8 mouse cellular contexts compared by ENCODE assay signal in genomic region chr12:83268504-83268922, GRCm38 (mm10).
DNase-seq lines count a peak whose midpoint lies in the region; ATAC-seq lines count a peak whose summit lies in the region.

No protein-coding gene starts in this region.

- H3K4me1 ChIP-seq in heart, embryonic 14.5 days (ENCODE audit: control insufficient read depth in 2 of 2, insufficient read depth in 2 of 2, low read length in 2 of 2) = peaks cover 14 to 17% of the 10 kb centered on the region in 2 experiments

- H3K4me3 ChIP-seq in heart, embryonic 14.5 days (ENCODE audit: control insufficient read depth in 1 of 2, insufficient read depth in 1 of 2, low read depth in 1 of 2, low read length in 2 of 2) = no peak overlapping the region

- peak overlapping the region; percentile 38 for H3K4me2 ChIP-seq in heart, embryonic 14.5 days (ENCODE audit: low read length)

- WGBS in heart, embryonic 14.5 days = 35% methylated on average over 11 of the region's 11 CpGs

- H3K27me3 ChIP-seq in heart, embryonic 14.5 days (ENCODE audit: control insufficient read depth, insufficient read depth, low read length) = no peaks in the 10 kb centered on the region

- no peaks in the 10 kb centered on the region for H3K9me3 ChIP-seq in heart, embryonic 14.5 days (ENCODE audit: control insufficient read depth, low read length)

- H3K27ac ChIP-seq in heart, embryonic 14.5 days (replicated peaks in 1 of 2; ENCODE audit: control insufficient read depth in 1 of 2, insufficient read depth in 1 of 2, low read depth in 2 of 2, low read length in 2 of 2) = peak overlapping the region; percentile 78 to 82

- peak; percentile 85 for ATAC-seq in heart, embryonic 14.5 days (ENCODE audit: insufficient number of reproducible peaks, insufficient read depth, low FRiP score, low read depth)
- ATAC-seq in megakaryocyte-erythroid progenitor cell, adult 5-6 weeks (replicated peaks; ENCODE audit: low FRiP score, low TSS enrichment, poor library complexity, severe bottlenecking) = no peak

- peak; percentile 11 for DNase-seq in retina, postnatal 1 day
- DNase-seq in retina, embryonic 14.5 days (ENCODE audit: low spot score) = no peak
- peak; percentile 6 for DNase-seq in fibroblast of lung, adult 2 months (ENCODE audit: low read depth)
- DNase-seq in kidney, postnatal 36 days = peak; percentile 40 to 70
- DNase-seq in lung, postnatal 36 days = peak; percentile 35
- DNase-seq in spleen, adult 12 weeks (ENCODE audit: low spot score) = no peak

- peaks cover 27% of the 10 kb centered on the region; the same call in 1 of the 2 replicates for H3K36me3 ChIP-seq in heart, embryonic 14.5 days (ENCODE audit: control insufficient read depth, insufficient read depth, low read length)

- H3K9ac ChIP-seq in heart, embryonic 14.5 days (ENCODE audit: low read length) = peak overlapping the region; percentile 10

Comparison
In these comparisons a context has a peak if more than half of its experiments do, and no peak if none do; other contexts are left out.
1. DNase-seq: peak in retina, postnatal 1 day (single experiment), fibroblast of lung, adult 2 months (single experiment), kidney, postnatal 36 days (2 of 2) and lung, postnatal 36 days (single experiment); none in retina, embryonic 14.5 days (single experiment) and spleen, adult 12 weeks (single experiment).